Mouse (Mus musculus): ENCODE measurements around the gene Spata33. TPM values are rescaled to one million over a fixed set of nuclear protein-coding genes. Genes with fewer than 3 reads are reported as not detected.

Gene Spata33
- total and polyA plus RNA-seq, 2 experiments from 2014 or later: 4.9 to 9.3 TPM

- Histone ChIP-seq H3K27me3 (ENCODE audit: insufficient read depth, low read length) (no peaks in the 10 kb centered on the region), H3K4me1 (ENCODE audit: insufficient read depth, low read length) (no peaks in the 10 kb centered on the region), H3K27ac (ENCODE audit: low read depth, low read length) (no peak overlapping the region), H3K36me3 (ENCODE audit: insufficient read depth, low read length) (peaks cover 28% of the 10 kb centered on the region), H3K4me2 (ENCODE audit: low read depth, low read length, poor library complexity, severe bottlenecking) (no peak overlapping the region), H3K4me3 (ENCODE audit: low read depth, low read length) (no peak overlapping the region), H3K9me3 (ENCODE audit: low read length) (no peaks in the 10 kb centered on the region), H3K9ac (replicated peaks; ENCODE audit: low read length, poor library complexity, severe bottlenecking) (no peak overlapping the region)
- WGBS: 88% methylated on average over 3 of the region's 3 CpGs
- ATAC-seq (ENCODE audit: low FRiP score): no peak
- no peak for TF ChIP-seq CTCF (IDR thresholded peaks at IDR 0.05)
- no peak for DNase-seq (ENCODE audit: low spot score)
Measured at GRCm38 (mm10) chr8:123203571-123203970, 9.1 kb upstream of the Spata33 start.

GRCm38 (mm10) chr8:123211876-123212275 is 756 bp upstream of the Spata33 start:
- Histone ChIP-seq H3K4me1 (ENCODE audit: insufficient read depth, low read length) (peaks cover 14% of the 10 kb centered on the region; the same call in 1 of the 2 replicates), H3K9me3 (ENCODE audit: low read length) (no peaks in the 10 kb centered on the region), H3K27me3 (ENCODE audit: insufficient read depth, low read length) (no peaks in the 10 kb centered on the region), H3K4me2 (ENCODE audit: low read depth, low read length, poor library complexity, severe bottlenecking) (peak overlapping the region; percentile 92), H3K36me3 (ENCODE audit: insufficient read depth, low read length) (peaks cover 34% of the 10 kb centered on the region), H3K4me3 (ENCODE audit: low read depth, low read length) (peak overlapping the region; percentile 90), H3K27ac (ENCODE audit: low read depth, low read length) (peak overlapping the region; percentile 77; the same call in 1 of the 2 replicates), H3K9ac (replicated peaks; ENCODE audit: low read length, poor library complexity, severe bottlenecking) (peak overlapping the region; percentile 98)
- 52% methylated on average over 10 of the region's 10 CpGs for WGBS
- TF ChIP-seq CTCF (IDR thresholded peaks at IDR 0.05): no peak
- ATAC-seq (ENCODE audit: low FRiP score) (no peak), DNase-seq (ENCODE audit: low spot score) (no peak)

GRCm38 (mm10) chr8:123213118-123213772 is 613 bp downstream of the Spata33 start:
- Histone ChIP-seq H3K4me3 (ENCODE audit: low read depth, low read length) (peak overlapping the region; percentile 90), H3K9me3 (ENCODE audit: low read length) (no peaks in the 10 kb centered on the region), H3K4me2 (ENCODE audit: low read depth, low read length, poor library complexity, severe bottlenecking) (peak overlapping the region; percentile 92), H3K9ac (replicated peaks; ENCODE audit: low read length, poor library complexity, severe bottlenecking) (peak overlapping the region; percentile 98), H3K27me3 (ENCODE audit: insufficient read depth, low read length) (no peaks in the 10 kb centered on the region), H3K27ac (ENCODE audit: low read depth, low read length) (peak overlapping the region; percentile 77), H3K36me3 (ENCODE audit: insufficient read depth, low read length) (peaks cover 20% of the 10 kb centered on the region), H3K4me1 (ENCODE audit: insufficient read depth, low read length) (peaks cover 14% of the 10 kb centered on the region; the same call in 1 of the 2 replicates)
- no peak for TF ChIP-seq CTCF (IDR thresholded peaks at IDR 0.05)
- DNase-seq (ENCODE audit: low spot score) (no peak), ATAC-seq (ENCODE audit: low FRiP score) (no peak; the same call in 1 of the 2 replicates)
- WGBS: 18% methylated on average over 22 of the region's 22 CpGs

- 70% methylated on average over 3 of the region's 3 CpGs for WGBS
- H3K9ac ChIP-seq (replicated peaks; ENCODE audit: low read length, poor library complexity, severe bottlenecking): no peak overlapping the region
- no peaks in the 10 kb centered on the region for H3K27me3 ChIP-seq (ENCODE audit: insufficient read depth, low read length)
- H3K36me3 ChIP-seq (ENCODE audit: insufficient read depth, low read length): no peaks in the 10 kb centered on the region
- H3K4me2 ChIP-seq (ENCODE audit: low read depth, low read length, poor library complexity, severe bottlenecking): no peak overlapping the region
- no peak for DNase-seq (ENCODE audit: low spot score)
- H3K4me3 ChIP-seq (ENCODE audit: low read depth, low read length): no peak overlapping the region
- TF ChIP-seq CTCF (IDR thresholded peaks at IDR 0.05): no peak
- H3K9me3 ChIP-seq (ENCODE audit: low read length): no peaks in the 10 kb centered on the region
- peaks cover 14% of the 10 kb centered on the region; the same call in 1 of the 2 replicates for H3K4me1 ChIP-seq (ENCODE audit: insufficient read depth, low read length)
- H3K27ac ChIP-seq (ENCODE audit: low read depth, low read length): no peak overlapping the region
- ATAC-seq (ENCODE audit: low FRiP score): no peak
Measured at GRCm38 (mm10) chr8:123215430-123215829, 2.8 kb downstream of the Spata33 start.

GRCm38 (mm10) chr8:123220917-123221316 is 8.3 kb downstream of the Spata33 start:
- 0 out of 2 replicates have a peak, but pooled peaks cover 3% of the 10 kb centered on the region for H3K4me1 ChIP-seq (ENCODE audit: insufficient read depth, low read length)
- H3K27me3 ChIP-seq (ENCODE audit: insufficient read depth, low read length): no peaks in the 10 kb centered on the region
- H3K36me3 ChIP-seq (ENCODE audit: insufficient read depth, low read length): no peaks in the 10 kb centered on the region
- TF ChIP-seq CTCF (IDR thresholded peaks at IDR 0.05): no peak
- no peak overlapping the region for H3K9ac ChIP-seq (replicated peaks; ENCODE audit: low read length, poor library complexity, severe bottlenecking)
- H3K4me2 ChIP-seq (ENCODE audit: low read depth, low read length, poor library complexity, severe bottlenecking): no peak overlapping the region
- ATAC-seq (ENCODE audit: low FRiP score) (no peak), DNase-seq (ENCODE audit: low spot score) (no peak)
- WGBS: 88% methylated on average over 1 of the region's 1 CpGs
- no peaks in the 10 kb centered on the region for H3K9me3 ChIP-seq (ENCODE audit: low read length)
- no peak overlapping the region for H3K27ac ChIP-seq (ENCODE audit: low read depth, low read length)
- no peak overlapping the region for H3K4me3 ChIP-seq (ENCODE audit: low read depth, low read length)
